Mouse (Mus musculus) cerebellum, adult 2 months (tissue): Measurements from ENCODE around the gene Kif1bp.

Source experiments
- CTCF ChIP-seq: fragments of 200-500 bp; IDR thresholded peaks from 2 replicates; pipeline ENCODE4 v1.5.1; 2011; ENCODE audit warnings: low read depth, mild to moderate bottlenecking, control low read depth, low read length, moderate library complexity, borderline replicate concordance; ENCODE audit not compliant: insufficient read depth
- POLR2A ChIP-seq: fragments of 200-500 bp; IDR thresholded peaks from 2 replicates; pipeline ENCODE4 v1.6.1; 2011; ENCODE audit warnings: low read length, control low read depth, borderline replicate concordance; ENCODE audit not compliant: insufficient read depth

- TF ChIP-seq CTCF (no peak), POLR2A (no peak)
These were observed 72.9 kb downstream of the Kif1bp start for GRCm38 (mm10) chr10:62505224-62505983.
